Mouse (Mus musculus): ENCODE data around the gene Exd2.
A peak's percentile ranks its signal among the peaks of the same experiment; 100 is the strongest.

Exd2 gene

GRCm38 (mm10) chr12:80462942-80463651 lies at the start of gene Exd2:
TSS of gene Exd2 (plus strand) at chr12:80463095.
- peak; percentile 84 to 87 for DNase-seq (ENCODE audit: low spot score in 2 of 2)

GRCm38 (mm10) chr12:80415100-80415499 lies 47.8 kb upstream of the Exd2 start:
- no peak for DNase-seq (ENCODE audit: low spot score in 2 of 2)

- no peak for DNase-seq (ENCODE audit: low spot score in 2 of 2)
Measured at GRCm38 (mm10) chr12:80427683-80428082, 35.2 kb upstream of the Exd2 start.

- DNase-seq (ENCODE audit: low spot score in 2 of 2), result no peak
Measured at GRCm38 (mm10) chr12:80433266-80433665, 29.6 kb upstream of the Exd2 start.

GRCm38 (mm10) chr12:80434601-80434960 lies 28.3 kb upstream of the Exd2 start:
- peak in 1 of 2 experiments; percentile 31 for DNase-seq (ENCODE audit: low spot score in 2 of 2)

DNA sequence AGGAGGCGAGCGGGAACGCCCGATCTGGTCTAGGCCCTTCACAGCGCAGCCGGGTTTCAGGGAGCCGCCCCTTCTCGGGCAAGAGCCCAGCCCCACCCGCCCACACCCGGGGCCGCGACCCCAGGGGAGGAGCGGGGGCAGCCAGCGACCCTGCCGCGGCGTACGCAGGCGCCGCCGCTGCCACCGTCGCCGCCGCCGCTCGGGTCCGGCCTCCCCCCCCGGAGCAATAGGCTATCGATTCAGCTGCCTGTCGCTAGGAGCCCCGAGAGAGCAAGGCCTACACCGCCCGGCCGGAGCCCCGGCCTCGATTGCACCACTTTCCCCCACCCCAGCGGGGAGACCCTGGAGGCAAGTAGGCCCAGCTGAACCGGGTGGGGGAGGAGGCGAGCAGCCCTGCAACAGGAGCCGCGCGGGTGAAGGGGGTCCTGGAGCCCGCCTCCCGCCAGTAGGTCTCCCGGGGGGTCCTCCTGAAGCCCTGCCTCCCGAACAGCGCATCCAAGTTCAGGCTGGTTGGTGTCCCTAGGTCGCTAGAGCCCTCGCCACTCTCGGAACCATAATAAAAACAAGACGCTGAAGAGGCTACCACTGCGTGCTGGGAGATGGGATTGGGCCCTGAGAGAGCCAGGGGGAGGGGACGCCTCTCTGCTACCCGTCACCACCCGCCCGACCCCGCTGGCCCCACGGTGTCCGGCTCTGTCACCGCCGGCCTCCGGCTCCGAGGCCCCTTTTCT lies 27.8 kb upstream of the Exd2 start:
- peak; percentile 70 for DNase-seq (ENCODE audit: low spot score in 2 of 2)

DNA sequence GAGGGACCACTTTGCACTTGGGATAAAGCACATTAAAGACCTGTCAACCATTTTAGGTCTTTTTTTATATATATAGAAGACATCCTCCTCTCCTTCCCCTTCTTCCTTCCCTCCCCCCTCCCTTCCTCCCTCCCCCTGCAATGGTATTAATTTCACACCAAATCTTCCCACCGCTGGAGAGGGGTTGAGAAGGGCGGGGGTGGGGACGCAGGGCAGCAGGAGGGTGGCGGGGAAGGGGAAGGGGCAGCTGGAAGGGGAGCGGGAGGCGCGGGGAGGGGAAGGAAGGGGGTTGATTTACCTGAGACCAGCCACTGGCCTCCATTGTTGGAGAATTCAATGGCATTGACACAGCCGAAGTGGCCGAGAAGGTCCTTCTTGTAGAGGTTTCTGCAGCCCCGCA lies 27.0 kb upstream of the Exd2 start:
- DNase-seq (ENCODE audit: low spot score in 2 of 2), result no peak

- DNase-seq (ENCODE audit: low spot score in 2 of 2), result peak; percentile 44 to 75
Measured at GRCm38 (mm10) chr12:80436336-80436976, 26.4 kb upstream of the Exd2 start, which contains the start of gene Dcaf5. TSS of gene Dcaf5 (minus strand) at chr12:80436601.

- DNase-seq (ENCODE audit: low spot score in 2 of 2), result no peak
Measured at GRCm38 (mm10) chr12:80437051-80437675, 25.7 kb upstream of the Exd2 start.

DNA sequence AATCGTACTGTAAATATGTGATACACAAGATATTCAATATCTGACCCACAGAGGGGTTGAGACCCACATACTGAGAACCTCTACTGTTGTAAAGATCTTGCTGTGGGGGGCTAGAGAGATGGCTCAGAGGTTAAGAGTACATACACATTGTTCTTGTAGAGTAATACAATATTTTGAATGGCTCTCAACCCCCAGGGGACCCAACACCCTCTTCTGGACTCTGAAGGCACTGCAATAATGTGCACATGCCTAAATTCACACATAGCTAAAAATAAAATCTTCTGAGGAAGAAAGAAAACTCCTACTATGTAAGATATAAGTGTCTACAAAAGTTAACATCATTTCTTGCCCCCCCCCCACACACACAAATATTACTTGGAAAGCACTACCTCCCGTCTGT lies 21.9 kb upstream of the Exd2 start:
- no peak for DNase-seq (ENCODE audit: low spot score in 2 of 2)

GRCm38 (mm10) chr12:80444525-80445109 lies 18.3 kb upstream of the Exd2 start:
- DNase-seq (ENCODE audit: low spot score in 2 of 2), result no peak

DNA sequence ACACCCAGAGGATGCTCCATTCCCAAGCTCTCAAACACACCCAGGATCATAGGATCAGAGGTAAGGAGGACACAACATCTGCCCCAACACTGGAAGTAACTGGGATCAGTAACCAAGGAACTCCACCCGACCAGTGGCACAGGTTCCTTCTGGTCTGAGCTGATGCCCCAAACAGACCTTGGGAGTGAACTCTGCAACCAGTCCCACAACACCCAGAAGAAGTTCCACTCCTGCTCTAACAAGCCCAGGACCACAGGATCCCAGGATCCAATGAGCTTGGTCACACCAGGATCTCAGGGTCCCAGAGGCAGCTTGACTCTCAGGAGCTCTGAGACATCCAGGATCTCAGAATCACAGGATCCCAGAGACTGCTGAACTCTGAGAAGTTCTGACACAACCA lies 9.4 kb upstream of the Exd2 start:
- no peak for DNase-seq (ENCODE audit: low spot score in 2 of 2)

GRCm38 (mm10) chr12:80458033-80458432 lies 4.9 kb upstream of the Exd2 start:
- DNase-seq (ENCODE audit: low spot score in 2 of 2), result no peak

GRCm38 (mm10) chr12:80462292-80462896 lies 501 bp upstream of the Exd2 start:
- peak in 1 of 2 experiments; percentile 22 for DNase-seq (ENCODE audit: low spot score in 2 of 2)

GRCm38 (mm10) chr12:80463666-80464269 lies 873 bp downstream of the Exd2 start:
- DNase-seq (ENCODE audit: low spot score in 2 of 2), result no peak

GRCm38 (mm10) chr12:80470206-80470605 lies 7.3 kb downstream of the Exd2 start:
- DNase-seq (ENCODE audit: low spot score in 2 of 2), result no peak

DNA sequence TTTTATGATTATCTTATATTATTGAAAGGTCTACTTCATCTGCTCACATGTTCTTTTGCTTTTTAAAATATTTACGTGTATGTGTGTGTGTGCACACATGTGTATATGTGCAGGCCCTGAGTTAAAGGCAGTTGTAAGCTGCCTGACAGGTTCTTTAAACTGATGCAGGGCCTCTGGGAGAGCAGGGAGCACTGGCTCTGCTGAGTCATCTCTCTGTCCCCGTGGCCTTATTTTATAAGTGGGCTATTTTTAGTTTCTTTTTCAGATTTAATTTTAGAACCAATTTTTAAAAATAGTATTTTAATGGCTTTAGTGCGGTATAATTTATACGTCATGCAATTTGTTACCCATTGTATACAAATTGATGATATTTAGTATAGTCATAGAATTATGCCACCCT lies 9.0 kb downstream of the Exd2 start:
- no peak for DNase-seq (ENCODE audit: low spot score in 2 of 2)

- DNase-seq (ENCODE audit: low spot score in 2 of 2), result no peak
Measured at GRCm38 (mm10) chr12:80473731-80474130, 10.8 kb downstream of the Exd2 start.

- no peak for DNase-seq (ENCODE audit: low spot score in 2 of 2)
Measured at GRCm38 (mm10) chr12:80479986-80480385, 17.1 kb downstream of the Exd2 start.

- no peak for DNase-seq (ENCODE audit: low spot score in 2 of 2)
Measured at GRCm38 (mm10) chr12:80483397-80483796, 20.5 kb downstream of the Exd2 start.

GRCm38 (mm10) chr12:80493311-80493710 lies 30.4 kb downstream of the Exd2 start:
- no peak for DNase-seq (ENCODE audit: low spot score in 2 of 2)

Data from frontal cortex, postnatal 10 days (tissue).